Mouse (Mus musculus) megakaryocyte, embryonic 14.5 days (primary cell): ENCODE data around the gene Slc25a41.

Experiments used
- FLI1 ChIP-seq: IDR thresholded peaks from 2 replicates; pipeline ENCODE4 v1.6.1; 2012; ENCODE audit warnings: low read length, inconsistent platforms, mixed read lengths
- GATA1 ChIP-seq: IDR thresholded peaks from 3 replicates; pipeline ENCODE4 v1.6.1; 2012; ENCODE audit warnings: mixed read lengths, low read length, inconsistent platforms, borderline replicate concordance

DNA sequence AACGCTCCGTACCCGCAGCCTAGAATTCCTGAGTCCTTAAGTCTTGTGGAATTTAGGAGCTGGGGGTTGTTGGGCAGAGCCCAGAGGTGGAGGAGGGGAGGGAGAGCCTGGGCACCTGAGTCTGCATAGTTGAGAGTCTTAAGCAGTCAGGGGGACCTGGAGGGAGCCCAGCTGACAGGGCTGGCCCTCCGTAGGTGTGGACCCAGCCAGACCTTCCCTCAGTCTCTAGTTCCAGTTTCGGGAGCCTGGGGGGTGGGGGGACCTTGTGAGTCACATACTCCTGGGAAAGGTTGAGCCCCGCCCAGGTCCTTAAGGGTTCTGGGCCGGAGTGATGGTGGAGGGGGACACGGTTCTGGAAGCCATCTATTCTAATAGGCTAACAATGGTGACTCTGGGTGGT, 21.6 kb upstream of the Slc25a41 start:
- TF ChIP-seq GATA1 (no peak), FLI1 (no peak)
